Mouse (Mus musculus) MEL (cell line): ENCODE data around the gene Tmem150a. TPM values are rescaled to one million over a fixed set of nuclear protein-coding genes. Genes with fewer than 3 reads are reported as not detected.

Experiments
- DNase-seq: peaks from one replicate; pipeline ENCODE4 v3.0.0; 2011; ENCODE audit warnings: low read depth, low spot score
- H3K27ac ChIP-seq: 2 replicates; pipeline ENCODE4 v1.5.1; 2012; ENCODE audit warnings: low read depth, mild to moderate bottlenecking, control low read depth, low read length, moderate library complexity; ENCODE audit not compliant: control insufficient read depth
- H3K27me3 ChIP-seq, 2 experiments: fragments of 150-350 bp in 1 of 2; sonication (generic) in 1 of 2; 2 replicates each; pipeline ENCODE4 v1.6.1; 2012; ENCODE audit warnings: low read length in 2 of 2, mild to moderate bottlenecking in 2 of 2, improper control_type of control experiment in 1 of 2, moderate library complexity in 1 of 2; ENCODE audit not compliant: insufficient read depth in 2 of 2, control insufficient read depth in 1 of 2
- H3K36me3 ChIP-seq, 2 experiments: 2 replicates each; pipeline ENCODE4 v1.6.1; 2012 to 2014; ENCODE audit warnings: low read length in 2 of 2, improper control_type of control experiment in 1 of 2, inconsistent platforms in 1 of 2, mild to moderate bottlenecking in 1 of 2; ENCODE audit not compliant: insufficient read depth in 2 of 2, control insufficient read depth in 1 of 2
- H3K4me1 ChIP-seq, 2 experiments: fragments of 150-350 bp in 1 of 2; sonication (generic) in 1 of 2; 2 replicates each; pipeline ENCODE4 v1.6.1; 2012; ENCODE audit warnings: low read length in 2 of 2, improper control_type of control experiment in 1 of 2, mild to moderate bottlenecking in 1 of 2; ENCODE audit not compliant: insufficient read depth in 2 of 2, control insufficient read depth in 1 of 2
- H3K4me3 ChIP-seq, 2 experiments: fragments of 150-350 bp in 1 of 2; sonication (generic) in 1 of 2; 2 replicates each; pipeline ENCODE4 v1.5.1; 2012; ENCODE audit warnings: low read depth in 2 of 2, low read length in 2 of 2, mild to moderate bottlenecking in 2 of 2, moderate library complexity in 2 of 2, control low read depth in 1 of 2, improper control_type of control experiment in 1 of 2; ENCODE audit not compliant: control insufficient read depth in 1 of 2, insufficient read depth in 1 of 2
- H3K79me2 ChIP-seq: 2 replicates; pipeline ENCODE4 v1.6.1; 2012; ENCODE audit warnings: mild to moderate bottlenecking, low read length, moderate library complexity; ENCODE audit not compliant: control insufficient read depth, poor library complexity, insufficient read depth
- H3K9ac ChIP-seq: 2 replicates; pipeline ENCODE4 v1.6.1; 2012; ENCODE audit warnings: low read depth, mild to moderate bottlenecking, control low read depth, low read length, moderate library complexity; ENCODE audit not compliant: control insufficient read depth, poor library complexity, severe bottlenecking
- H3K9me3 ChIP-seq: fragments of 150-350 bp; sonication (generic); replicated peaks from 2 replicates; pipeline ENCODE4 v1.6.1; 2012; ENCODE audit warnings: mild to moderate bottlenecking, low read length, improper control_type of control experiment, moderate library complexity; ENCODE audit not compliant: insufficient read depth
- BHLHE40 ChIP-seq: IDR thresholded peaks from 2 replicates; pipeline ENCODE4 v1.6.1; 2012; ENCODE audit warnings: low read depth, mild to moderate bottlenecking, inconsistent platforms, low read length, improper control_type of control experiment, borderline replicate concordance
- CTCF ChIP-seq, 3 experiments: IDR thresholded peaks in 2 of 3; conservative IDR thresholded peaks in 1 of 3; 2 replicates each; pipeline ENCODE4 v1.5.1; 2011 to 2012; ENCODE audit warnings: low read length in 3 of 3, low read depth in 2 of 3, mild to moderate bottlenecking in 2 of 3, improper control_type of control experiment in 1 of 3, inconsistent platforms in 1 of 3, mixed read lengths in 1 of 3, moderate library complexity in 1 of 3; ENCODE audit not compliant: control insufficient read depth in 1 of 3, insufficient read depth in 1 of 3, poor library complexity in 1 of 3, severe bottlenecking in 1 of 3
- E2F4 ChIP-seq: IDR thresholded peaks from 2 replicates; pipeline ENCODE4 v1.6.1; 2011; ENCODE audit warnings: low read depth, low read length, improper control_type of control experiment, borderline replicate concordance
- EP300 ChIP-seq, 2 experiments: IDR thresholded peaks; 2 replicates each; pipeline ENCODE4 v1.6.1; 2011; ENCODE audit warnings: improper control_type of control experiment in 2 of 2, low read length in 2 of 2, low read depth in 1 of 2, mild to moderate bottlenecking in 1 of 2
- GABPA ChIP-seq: IDR thresholded peaks from 2 replicates; pipeline ENCODE4 v1.6.1; 2012; ENCODE audit warnings: low read depth, mild to moderate bottlenecking, inconsistent platforms, low read length, improper control_type of control experiment, moderate library complexity
- KAT2A ChIP-seq: conservative IDR thresholded peaks from 2 replicates; pipeline ENCODE4 v1.6.1; 2012; ENCODE audit warnings: low read depth, low read length, improper control_type of control experiment, inconsistent platforms
- MAFK ChIP-seq: IDR thresholded peaks from 2 replicates; pipeline ENCODE4 v1.6.1; 2011; ENCODE audit warnings: low read depth, mild to moderate bottlenecking, low read length, improper control_type of control experiment, borderline replicate concordance
- MAX ChIP-seq: IDR thresholded peaks from 2 replicates; pipeline ENCODE4 v1.6.1; 2011; ENCODE audit warnings: low read length, improper control_type of control experiment
- MAZ ChIP-seq: IDR thresholded peaks from 2 replicates; pipeline ENCODE4 v1.6.1; 2012; ENCODE audit warnings: low read depth, mild to moderate bottlenecking, inconsistent platforms, low read length, improper control_type of control experiment
- MYB ChIP-seq: IDR thresholded peaks from 2 replicates; pipeline ENCODE4 v1.6.1; 2011; ENCODE audit warnings: mild to moderate bottlenecking, low read depth, low read length, improper control_type of control experiment
- MYC ChIP-seq: IDR thresholded peaks from 2 replicates; pipeline ENCODE4 v1.6.1; 2011; ENCODE audit warnings: low read depth, mild to moderate bottlenecking, low read length, improper control_type of control experiment, moderate library complexity
- NELFE ChIP-seq: IDR thresholded peaks from 2 replicates; pipeline ENCODE4 v1.6.1; 2011; ENCODE audit warnings: low read depth, low read length, improper control_type of control experiment
- POLR2AphosphoS5 ChIP-seq: IDR thresholded peaks from 2 replicates; pipeline ENCODE4 v1.6.1; 2012; ENCODE audit warnings: low read depth, borderline replicate concordance, mild to moderate bottlenecking, inconsistent platforms, low read length, moderate library complexity, mixed read lengths
- RAD21 ChIP-seq: IDR thresholded peaks from 2 replicates; pipeline ENCODE4 v1.6.1; 2011; ENCODE audit warnings: mild to moderate bottlenecking, low read depth, low read length, improper control_type of control experiment
- SIN3A ChIP-seq: IDR thresholded peaks from 2 replicates; pipeline ENCODE4 v1.6.1; 2012; ENCODE audit warnings: low read length, improper control_type of control experiment, inconsistent platforms
- SMC3 ChIP-seq: IDR thresholded peaks from 2 replicates; pipeline ENCODE4 v1.6.1; 2011; ENCODE audit warnings: low read depth, low read length, improper control_type of control experiment
- TAL1 ChIP-seq: IDR thresholded peaks from 2 replicates; pipeline ENCODE4 v1.6.1; 2012; ENCODE audit warnings: mild to moderate bottlenecking, inconsistent platforms, low read length, moderate library complexity, mixed read lengths
- TBP ChIP-seq: IDR thresholded peaks from 2 replicates; pipeline ENCODE4 v1.8.0; 2011; ENCODE audit warnings: low read depth, low read length, improper control_type of control experiment
- TCF12 ChIP-seq: IDR thresholded peaks from 2 replicates; pipeline ENCODE4 v1.6.1; 2014; ENCODE audit warnings: low read depth, mild to moderate bottlenecking, inconsistent platforms, low read length, improper control_type of control experiment, moderate library complexity
- USF1 ChIP-seq: IDR thresholded peaks from 2 replicates; pipeline ENCODE4 v1.6.1; 2014; ENCODE audit warnings: low read depth, mild to moderate bottlenecking, inconsistent platforms, low read length, improper control_type of control experiment, moderate library complexity
- USF2 ChIP-seq, 2 experiments: IDR thresholded peaks; 2 replicates each; pipeline ENCODE4 v1.6.1; 2011 to 2012; ENCODE audit warnings: improper control_type of control experiment in 2 of 2, low read length in 2 of 2, borderline replicate concordance in 1 of 2, inconsistent platforms in 1 of 2, low read depth in 1 of 2, mild to moderate bottlenecking in 1 of 2; ENCODE audit not compliant: insufficient read depth in 1 of 2
- ZC3H11A ChIP-seq: IDR thresholded peaks from 2 replicates; pipeline ENCODE4 v1.6.1; 2012; ENCODE audit warnings: low read depth, mild to moderate bottlenecking, inconsistent platforms, low read length, improper control_type of control experiment
- ZNF384 ChIP-seq: IDR thresholded peaks from 2 replicates; pipeline ENCODE4 v1.6.1; 2012; ENCODE audit warnings: low read depth, mild to moderate bottlenecking, inconsistent platforms, low read length, improper control_type of control experiment
- polyA plus RNA-seq, 2 experiments: library from polyadenylated mRNA; stranded (reverse) in 1 of 2; unstranded in 1 of 2; fragments of >175 nt in 1 of 2; fragments of >200 nt in 1 of 2; gene quantifications; 2 replicates each; pipeline versions ENCODE4 v1.2.1 to v1.2.4; 2012; ENCODE audit warnings: low replicate concordance in 2 of 2, low read depth in 1 of 2; ENCODE audit not compliant: insufficient read length in 2 of 2, insufficient read depth in 1 of 2, missing spikeins in 1 of 2
- total RNA-seq: library from RNA; depleted of rRNA; stranded (reverse); fragments of 300-350 nt; gene quantifications from 2 replicates; pipeline ENCODE4 v1.2.3, GENCODE M21; 2012

Gene Tmem150a
- total and polyA plus RNA-seq, 3 experiments = 0.15 to 2.5 TPM; not detected in 1

DNA sequence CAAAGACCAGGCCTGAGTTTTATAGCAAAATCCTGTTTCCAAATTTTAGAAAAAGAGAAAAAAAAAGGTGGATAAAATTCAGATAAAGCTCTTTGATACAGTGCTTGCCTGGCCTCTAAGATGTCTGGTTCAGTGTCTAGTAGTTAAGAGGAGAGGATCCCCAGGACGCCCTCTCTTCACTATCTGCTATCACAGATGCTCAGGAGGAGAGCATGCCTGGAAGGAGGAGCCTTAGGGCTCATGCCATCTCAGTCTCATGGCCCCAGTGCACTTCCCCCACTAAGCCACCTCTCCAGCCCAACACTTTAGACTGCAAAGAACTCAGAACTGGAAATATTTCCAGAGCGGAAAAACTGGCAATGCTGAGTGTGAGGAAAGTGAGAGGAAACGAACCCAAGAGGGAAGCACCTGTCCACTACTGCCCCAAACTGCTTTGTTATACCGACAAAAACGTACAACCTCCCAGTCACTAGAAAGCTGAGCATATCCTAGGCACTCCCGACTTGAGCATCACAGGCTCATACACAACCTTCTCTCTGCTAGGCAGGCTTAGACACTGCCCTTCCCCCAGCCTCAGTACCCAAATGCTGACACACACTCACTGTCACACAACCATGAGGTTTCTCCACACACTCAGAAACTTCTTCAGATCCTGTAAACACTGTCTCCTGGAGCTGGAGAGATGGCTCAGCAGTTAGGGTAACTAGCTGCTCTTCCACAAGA is 31.3 kb upstream of the Tmem150a start:
- no peak overlapping the region for H3K27ac ChIP-seq
- H3K4me1 ChIP-seq = no peaks in the 10 kb centered on the region
- no peaks in the 10 kb centered on the region for H3K79me2 ChIP-seq
- TF ChIP-seq ZC3H11A (no peak), TAL1 (peak; percentile 28; the same call in 1 of the 2 replicates), NELFE (no peak), GABPA (no peak), POLR2AphosphoS5 (no peak), SIN3A (no peak)
- H3K9me3 ChIP-seq = no peaks in the 10 kb centered on the region
- H3K36me3 ChIP-seq = peaks cover 0 to 45% of the 10 kb centered on the region in 2 experiments; a peak in 2 of 4 replicates
- H3K27me3 ChIP-seq = no peaks in the 10 kb centered on the region
- H3K9ac ChIP-seq = no peak overlapping the region
- no peak overlapping the region for H3K4me3 ChIP-seq
- DNase-seq = peak; percentile 37

- peak; percentile 42 for DNase-seq
- H3K4me1 ChIP-seq = no peaks in the 10 kb centered on the region
- H3K27ac ChIP-seq = no peak overlapping the region
Measured at GRCm38 (mm10) chr6:72326274-72326673, 29.0 kb upstream of the Tmem150a start.

GRCm38 (mm10) chr6:72329019-72329418 is 26.2 kb upstream of the Tmem150a start:
- H3K27ac ChIP-seq = no peak overlapping the region
- H3K4me3 ChIP-seq = no peak overlapping the region
- no peaks in the 10 kb centered on the region for H3K79me2 ChIP-seq
- DNase-seq = no peak
- no peaks in the 10 kb centered on the region for H3K4me1 ChIP-seq
- H3K36me3 ChIP-seq = peaks cover 0 to 35% of the 10 kb centered on the region in 2 experiments; a peak in 2 of 4 replicates
- H3K27me3 ChIP-seq = no peaks in the 10 kb centered on the region
- no peak for TF ChIP-seq MAFK
- no peak for TF ChIP-seq E2F4
- no peak for TF ChIP-seq TAL1
- TF ChIP-seq MYB = no peak
- no peak for TF ChIP-seq SMC3
- TF ChIP-seq MAZ = no peak
- no peak for TF ChIP-seq ZNF384
- no peak for TF ChIP-seq GABPA
- no peak for TF ChIP-seq BHLHE40
- TF ChIP-seq USF1 = no peak
- TF ChIP-seq CTCF (IDR thresholded peaks at IDR 0.05 in 2 of 3, conservative IDR thresholded peaks at IDR 0.05 in 1 of 3; ENCODE audit: control insufficient read depth in 1 of 3, insufficient read depth in 1 of 3, low read depth in 2 of 3, low read length in 3 of 3, poor library complexity in 1 of 3, severe bottlenecking in 1 of 3) = no peak
- no peak for TF ChIP-seq MYC
- TF ChIP-seq MAX = no peak
- no peaks in the 10 kb centered on the region for H3K9me3 ChIP-seq
- H3K9ac ChIP-seq = no peak overlapping the region

More at GRCm38 (mm10) chr6:72326274-72326673, 29.0 kb upstream of the Tmem150a start:
- Histone ChIP-seq H3K36me3 (peaks cover 0 to 37% of the 10 kb centered on the region in 2 experiments; a peak in 2 of 4 replicates), H3K9me3 (no peaks in the 10 kb centered on the region), H3K9ac (no peak overlapping the region), H3K27me3 (no peaks in the 10 kb centered on the region)
- TF ChIP-seq SMC3 = peak; percentile 31; the same call in 1 of the 2 replicates
- TF ChIP-seq GABPA = no peak
- TF ChIP-seq CTCF (IDR thresholded peaks at IDR 0.05 in 2 of 3, conservative IDR thresholded peaks at IDR 0.05 in 1 of 3; ENCODE audit: control insufficient read depth in 1 of 3, insufficient read depth in 1 of 3, low read depth in 2 of 3, low read length in 3 of 3, poor library complexity in 1 of 3, severe bottlenecking in 1 of 3) = peak; percentile 19 to 49 (median 32); a peak in 4 of 6 replicates
- no peak for TF ChIP-seq TCF12
- no peak for TF ChIP-seq KAT2A
- no peak for TF ChIP-seq TBP
- TF ChIP-seq USF2 (IDR thresholded peaks at IDR 0.05; ENCODE audit: borderline replicate concordance in 1 of 2, insufficient read depth in 1 of 2, low read depth in 1 of 2, low read length in 2 of 2) = no peak
- no peak for TF ChIP-seq EP300 (IDR thresholded peaks at IDR 0.05; ENCODE audit: low read depth in 1 of 2, low read length in 2 of 2)
- peak; percentile 27 for TF ChIP-seq RAD21
- TF ChIP-seq, all 39 proteins: peak for 3
- H3K4me3 ChIP-seq = no peak overlapping the region
- H3K79me2 ChIP-seq = no peaks in the 10 kb centered on the region
